Mouse (Mus musculus): ENCODE results near the gene Eaf1.

Gene Eaf1

GRCm38 (mm10) chr14:31555021-31555420 lies 60.8 kb downstream of the Eaf1 start:
- POLR2A ChIA-PET, result interaction anchor here in 1 of 4 experiments (0.5 to 1.5 kb wide), 3 partner anchors 11 to 63 kb away, joined by 3 read pairs; no protein-coding TSS in a partner anchor
- CTCF ChIA-PET, result interaction anchor here in 3 of 4 experiments (0.6 to 1.5 kb wide), 13 partner anchors 10 to 231 kb away, joined by 3 to 8 read pairs (median 3); no protein-coding TSS in a partner anchor

GRCm38 (mm10) chr14:31555963-31556434 lies 61.8 kb downstream of the Eaf1 start:
- ChIA-PET CTCF (interaction anchor here in 2 of 4 experiments (1.3 to 1.5 kb wide), 3 partner anchors 9 to 56 kb away, joined by 3 to 5 read pairs (median 4); no protein-coding TSS in a partner anchor), POLR2A (interaction anchor here in 1 of 4 experiments (1.5 kb wide), 1 partner anchor 64 kb away, joined by 3 read pairs; no protein-coding TSS in a partner anchor)

DNA sequence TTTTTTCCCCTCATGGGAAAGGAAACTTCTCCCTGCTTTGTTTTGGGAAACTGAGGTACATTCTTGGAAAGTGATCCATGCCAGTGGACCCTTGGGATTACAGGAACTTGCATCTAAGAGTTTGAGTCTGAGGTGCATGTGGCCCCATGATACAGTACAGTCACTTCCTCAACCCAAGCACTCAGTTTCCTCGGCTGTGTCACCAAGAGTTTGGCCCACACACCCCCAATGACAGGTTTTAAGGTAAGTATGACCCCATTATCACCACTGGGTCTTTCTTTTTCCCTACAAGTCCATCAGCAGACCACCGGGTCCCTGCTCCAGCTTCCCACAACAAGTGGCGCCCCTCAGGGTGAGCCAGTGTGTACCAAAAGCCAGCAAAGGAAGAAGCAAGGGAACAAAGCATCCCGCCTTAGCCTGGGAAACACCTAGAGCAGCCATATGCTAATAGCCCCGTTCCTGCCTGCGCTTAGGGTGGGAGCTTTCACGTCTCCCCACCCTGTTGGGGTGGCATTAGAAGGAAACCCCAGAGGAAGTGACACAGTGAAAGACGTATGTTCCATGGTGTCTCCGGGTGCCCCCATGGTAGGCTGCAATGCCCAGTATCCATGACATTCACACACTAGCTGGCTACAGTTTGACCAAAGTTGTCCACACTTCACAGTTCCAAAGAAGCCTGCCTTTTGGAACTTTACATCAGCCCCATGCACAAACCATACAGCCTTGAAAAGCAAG lies 62.5 kb downstream of the Eaf1 start:
- CTCF ChIA-PET, result no interaction called here
- POLR2A ChIA-PET, result no interaction called here

DNA sequence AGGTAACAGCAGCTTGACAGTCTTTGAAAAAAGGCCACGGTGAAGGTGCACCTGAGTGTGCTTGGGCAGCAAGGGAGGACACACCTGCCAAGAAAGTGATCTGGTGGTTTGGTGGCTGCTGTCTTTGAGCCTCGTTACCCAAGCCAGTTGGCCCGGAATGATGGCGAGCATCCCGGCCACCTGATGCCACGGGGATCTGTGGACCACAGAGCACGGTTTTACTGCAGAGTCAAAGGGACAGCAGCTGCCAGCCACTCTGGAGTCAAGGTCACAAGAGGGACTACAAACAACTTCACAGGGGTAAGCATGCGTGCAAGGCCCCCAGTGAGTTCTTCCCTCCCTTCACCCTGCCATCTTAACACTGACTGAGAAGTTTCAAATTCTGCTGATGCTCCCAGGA lies 63.1 kb downstream of the Eaf1 start:
- POLR2A ChIA-PET, result no interaction called here
- CTCF ChIA-PET, result interaction anchor here in 1 of 4 experiments (0.6 to 0.7 kb wide), 2 partner anchors 52 to 208 kb away, joined by 3 to 5 read pairs; no protein-coding TSS in a partner anchor

GRCm38 (mm10) chr14:31557784-31558183 lies 63.6 kb downstream of the Eaf1 start:
- CTCF ChIA-PET, result interaction anchor here in 2 of 4 experiments (0.6 to 0.7 kb wide), 3 partner anchors 53 to 1928 kb away, joined by 3 to 5 read pairs (median 3); no protein-coding TSS in a partner anchor
- POLR2A ChIA-PET, result interaction anchor here in 2 of 4 experiments (0.6 to 0.7 kb wide), 3 partner anchors 12 to 85 kb away, joined by 3 to 5 read pairs (median 3); no protein-coding TSS in a partner anchor

- ChIA-PET CTCF (interaction anchor here in 1 of 4 experiments (0.5 to 0.6 kb wide), 2 partner anchors 101 to 180 kb away, joined by 5 to 6 read pairs; no protein-coding TSS in a partner anchor), POLR2A (interaction anchor here in 1 of 4 experiments (0.9 kb wide), 1 partner anchor 13 kb away, joined by 3 read pairs; no protein-coding TSS in a partner anchor)
Measured at GRCm38 (mm10) chr14:31559216-31559615, 65.0 kb downstream of the Eaf1 start.

All from embryonic stem cell, embryonic (primary cell).